Mouse (Mus musculus): ENCODE measurements around the gene Pgm2l1. TPM values are rescaled to one million over a fixed set of nuclear protein-coding genes. Genes with fewer than 3 reads are reported as not detected.

Gene Pgm2l1
- polyA plus RNA-seq, 1 experiment from 2014 or later = 0.96 TPM

DNA sequence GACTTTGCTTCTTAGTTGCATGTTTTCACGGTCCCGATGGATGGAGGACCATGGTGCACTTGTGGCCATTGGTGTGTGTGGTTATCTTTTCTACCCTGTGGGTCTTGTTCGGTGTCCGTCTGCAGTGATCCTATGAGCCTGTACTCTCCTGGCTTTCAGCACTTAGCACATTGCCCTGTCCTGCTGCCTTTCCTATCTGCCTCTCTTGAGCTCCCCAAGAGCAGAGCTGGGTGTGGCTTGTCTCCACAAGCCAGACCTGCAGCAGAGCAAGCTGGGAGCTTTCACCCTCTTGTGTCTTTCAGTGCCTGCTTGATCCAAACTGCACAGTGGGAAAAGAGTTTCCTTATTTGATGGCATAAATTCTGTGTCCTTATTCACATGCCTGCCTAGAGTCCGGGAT lies 90.3 kb downstream of the Pgm2l1 start:
- Histone ChIP-seq H3K4me1 (ENCODE audit: insufficient read depth) (no peaks in the 10 kb centered on the region), H3K27me3 (ENCODE audit: insufficient read depth, low read length) (no peaks in the 10 kb centered on the region), H3K9ac (replicated peaks) (no peak overlapping the region), H3K4me3 (ENCODE audit: low read depth, low read length) (no peak overlapping the region), H3K36me3 (replicated peaks; ENCODE audit: insufficient read depth, low read length) (no peaks in the 10 kb centered on the region), H3K9me3 (ENCODE audit: low read length) (no peaks in the 10 kb centered on the region), H3K4me2 (ENCODE audit: low read depth, low read length) (no peak overlapping the region), H3K27ac (ENCODE audit: low read depth) (no peak overlapping the region)
- DNase-seq = no peak
- no peak for ATAC-seq
- TF ChIP-seq EP300 (IDR thresholded peaks at IDR 0.05; ENCODE audit: low read depth) (no peak), CTCF (IDR thresholded peaks at IDR 0.05; ENCODE audit: low read depth) (no peak)
- 82% methylated on average over 5 of the region's 5 CpGs for WGBS (ENCODE audit: insufficient replicate concordance)

- H3K4me3 ChIP-seq (ENCODE audit: low read depth, low read length) = no peak overlapping the region
- ATAC-seq (no peak), DNase-seq (no peak)
- 71% methylated on average over 3 of the region's 3 CpGs for WGBS (ENCODE audit: insufficient replicate concordance)
- H3K4me2 ChIP-seq (ENCODE audit: low read depth, low read length) = no peak overlapping the region
- TF ChIP-seq EP300 (IDR thresholded peaks at IDR 0.05; ENCODE audit: low read depth) = no peak
- no peak for TF ChIP-seq CTCF (IDR thresholded peaks at IDR 0.05; ENCODE audit: low read depth)
- H3K4me1 ChIP-seq (ENCODE audit: insufficient read depth) = no peaks in the 10 kb centered on the region
- H3K9me3 ChIP-seq (ENCODE audit: low read length) = no peaks in the 10 kb centered on the region
- no peak overlapping the region for H3K9ac ChIP-seq (replicated peaks)
- no peak overlapping the region for H3K27ac ChIP-seq (ENCODE audit: low read depth)
- H3K36me3 ChIP-seq (replicated peaks; ENCODE audit: insufficient read depth, low read length) = peaks cover 10% of the 10 kb centered on the region; the same call in 1 of the 2 replicates
- no peaks in the 10 kb centered on the region for H3K27me3 ChIP-seq (ENCODE audit: insufficient read depth, low read length)
Measured at GRCm38 (mm10) chr7:100323721-100324120, 96.5 kb downstream of the Pgm2l1 start.

GRCm38 (mm10) chr7:100325482-100325881 lies 98.3 kb downstream of the Pgm2l1 start:
- Histone ChIP-seq H3K4me2 (ENCODE audit: low read depth, low read length) (no peak overlapping the region), H3K36me3 (replicated peaks; ENCODE audit: insufficient read depth, low read length) (peaks cover 10% of the 10 kb centered on the region), H3K27me3 (ENCODE audit: insufficient read depth, low read length) (no peaks in the 10 kb centered on the region), H3K4me1 (ENCODE audit: insufficient read depth) (no peaks in the 10 kb centered on the region), H3K4me3 (ENCODE audit: low read depth, low read length) (no peak overlapping the region), H3K9me3 (ENCODE audit: low read length) (no peaks in the 10 kb centered on the region), H3K9ac (replicated peaks) (no peak overlapping the region), H3K27ac (ENCODE audit: low read depth) (no peak overlapping the region)
- TF ChIP-seq CTCF (IDR thresholded peaks at IDR 0.05; ENCODE audit: low read depth) (peak; percentile 71), EP300 (IDR thresholded peaks at IDR 0.05; ENCODE audit: low read depth) (no peak)
- 78% methylated on average over 6 of the region's 6 CpGs for WGBS (ENCODE audit: insufficient replicate concordance)
- DNase-seq (peak; percentile 38), ATAC-seq (no peak)

- TF ChIP-seq EP300 (IDR thresholded peaks at IDR 0.05; ENCODE audit: low read depth) (no peak), CTCF (IDR thresholded peaks at IDR 0.05; ENCODE audit: low read depth) (no peak)
- Histone ChIP-seq H3K4me1 (ENCODE audit: insufficient read depth) (no peaks in the 10 kb centered on the region), H3K36me3 (replicated peaks; ENCODE audit: insufficient read depth, low read length) (peaks cover 22% of the 10 kb centered on the region), H3K27ac (ENCODE audit: low read depth) (no peak overlapping the region), H3K4me3 (ENCODE audit: low read depth, low read length) (no peak overlapping the region), H3K27me3 (ENCODE audit: insufficient read depth, low read length) (no peaks in the 10 kb centered on the region), H3K4me2 (ENCODE audit: low read depth, low read length) (no peak overlapping the region), H3K9me3 (ENCODE audit: low read length) (no peaks in the 10 kb centered on the region), H3K9ac (replicated peaks) (no peak overlapping the region)
- ATAC-seq (no peak), DNase-seq (peak; percentile 11)
- WGBS (ENCODE audit: insufficient replicate concordance) = 77% methylated on average over 7 of the region's 7 CpGs
Measured at GRCm38 (mm10) chr7:100327514-100327913, 100.3 kb downstream of the Pgm2l1 start.

Other genes starting within 250 kb of the Pgm2l1 start
- gene Rnf169, start 246.9 kb upstream of the Pgm2l1 start, polyA plus RNA-seq (2015; fragmentation: Nextera tagmentation; extraction: Ambion mirVana) = 2.5 and 2.8 TPM in 2 replicates
- gene Chrdl2, start 221.2 kb upstream of the Pgm2l1 start, polyA plus RNA-seq (2015; fragmentation: Nextera tagmentation; extraction: Ambion mirVana) = not detected in 2 replicates
- gene Pold3, start 105.8 kb upstream of the Pgm2l1 start, polyA plus RNA-seq (2015; fragmentation: Nextera tagmentation; extraction: Ambion mirVana) = 17.2 and 21.8 TPM in 2 replicates
- gene Lipt2, start 68.1 kb upstream of the Pgm2l1 start, polyA plus RNA-seq (2015; fragmentation: Nextera tagmentation; extraction: Ambion mirVana) = 6.4 and 7.6 TPM in 2 replicates
- gene Kcne3, start 50.9 kb upstream of the Pgm2l1 start, polyA plus RNA-seq (2015; fragmentation: Nextera tagmentation; extraction: Ambion mirVana) = 1.4 and 1.6 TPM in 2 replicates
- 0.19 and 0.27 TPM in 2 replicates for gene P4ha3, start 58.1 kb downstream of the Pgm2l1 start, polyA plus RNA-seq (2015; fragmentation: Nextera tagmentation; extraction: Ambion mirVana)
- 4.8 and 5.1 TPM in 2 replicates for gene C2cd3, start 144.8 kb downstream of the Pgm2l1 start, polyA plus RNA-seq (2015; fragmentation: Nextera tagmentation; extraction: Ambion mirVana)
- 18.1 and 18.2 TPM in 2 replicates for gene Ppme1, start 144.9 kb downstream of the Pgm2l1 start, polyA plus RNA-seq (2015; fragmentation: Nextera tagmentation; extraction: Ambion mirVana)
- gene Ucp3, start 245.6 kb downstream of the Pgm2l1 start, polyA plus RNA-seq (2015; fragmentation: Nextera tagmentation; extraction: Ambion mirVana) = 0.08 and 0.21 TPM in 2 replicates